Comparison of ENCODE assay signal across 10 mouse cellular contexts in genomic region chr13:29581762-29582700, GRCm38 (mm10).
DNase-seq lines count a peak whose midpoint lies in the region; ATAC-seq lines count a peak whose summit lies in the region.
"Had no signal": no experiment of that assay in that cellular context is flagged by ENCODE, and none has a peak within 500 bp of the region (broad histone marks: within the 10 kb centered on the region; RNA-seq: fewer than 3 reads in every experiment).

No protein-coding gene starts in this region.

- WGBS in kidney, embryonic 14.5 days = 66% methylated on average over 9 of the region's 9 CpGs

- no peak overlapping the region for H3K9ac ChIP-seq in kidney, embryonic 14.5 days (ENCODE audit: low read depth, low read length)

- H3K27ac ChIP-seq in kidney, embryonic 14.5 days (ENCODE audit: low read depth, low read length) = no peak overlapping the region
- H3K27ac ChIP-seq: macrophage had no signal

- H3K9me3 ChIP-seq in kidney, embryonic 14.5 days (ENCODE audit: control insufficient read depth, low read length) = no peaks in the 10 kb centered on the region

- no peaks in the 10 kb centered on the region for H3K27me3 ChIP-seq in kidney, embryonic 14.5 days (ENCODE audit: control insufficient read depth, insufficient read depth, low read length)

- ATAC-seq in kidney, embryonic 14.5 days (ENCODE audit: low FRiP score, low TSS enrichment) = 0 out of 2 replicates have a peak, but pooled peaks have one; percentile 33

- no peak overlapping the region for H3K4me3 ChIP-seq in kidney, embryonic 14.5 days (ENCODE audit: low read length)

- no peak for DNase-seq in kidney, adult 11 months
- DNase-seq in brain, adult 2 months (ENCODE audit: low read depth, low spot score) = peak; percentile 44
- DNase-seq in cerebellum, adult 9-10 months = peak; percentile 18
- DNase-seq in layer of hippocampus, postnatal 36 days = peak; percentile 26 to 30
- DNase-seq in spleen, adult 18-20 months = no peak
- no peak for DNase-seq in lung, postnatal 25 days (ENCODE audit: low spot score)
- DNase-seq in natural killer cell, adult 2 months (ENCODE audit: low spot score in 2 of 2) = no peak
- DNase-seq: heart, postnatal 36 days had no signal

- no peak overlapping the region for H3K4me2 ChIP-seq in kidney, embryonic 14.5 days (replicated peaks; ENCODE audit: low read depth, low read length)

- H3K36me3 ChIP-seq in kidney, embryonic 14.5 days (ENCODE audit: control insufficient read depth, insufficient read depth, low read length) = no peaks in the 10 kb centered on the region

- H3K4me1 ChIP-seq in kidney, embryonic 14.5 days (ENCODE audit: control insufficient read depth, insufficient read depth, low read length) = no peaks in the 10 kb centered on the region

Comparison
In these comparisons a context has a peak if more than half of its experiments do, and no peak if none do; other contexts are left out.
1. DNase-seq: peak in brain, adult 2 months (single experiment), cerebellum, adult 9-10 months (single experiment) and layer of hippocampus, postnatal 36 days (2 of 2); none in kidney, adult 11 months (single experiment), spleen, adult 18-20 months (0 of 2), lung, postnatal 25 days (single experiment) and natural killer cell, adult 2 months (0 of 2).